Mouse (Mus musculus) heart, postnatal 14 days (tissue): ENCODE measurements around the gene Prss37. TPM values are rescaled to one million over a fixed set of nuclear protein-coding genes. Genes with fewer than 3 reads are reported as not detected.

Source experiments
- DNase-seq, 2 experiments: peaks; one replicate each; pipeline ENCODE4 v3.0.0; 2021 to 2022
- intact Hi-C: fragments of 180-260 bp; cut with DNase I; formaldehyde crosslinking; loops from one replicate; pipeline ENCODE4 v1.15.1; 2025
- long read RNA-seq, 2 experiments: library from polyadenylated mRNA; stranded (forward); transcript quantifications; one replicate each; pipeline ENCODE4 v2.0.0; 2021
- total RNA-seq, 2 experiments: library from RNA; stranded (reverse); gene quantifications; 2 replicates each; pipeline ENCODE4 v1.2.3; 2021

Gene Prss37
- total RNA-seq, result not detected
- long read RNA-seq, experiment 1, result 0 reads
- long read RNA-seq, experiment 2, result 0 reads

DNA sequence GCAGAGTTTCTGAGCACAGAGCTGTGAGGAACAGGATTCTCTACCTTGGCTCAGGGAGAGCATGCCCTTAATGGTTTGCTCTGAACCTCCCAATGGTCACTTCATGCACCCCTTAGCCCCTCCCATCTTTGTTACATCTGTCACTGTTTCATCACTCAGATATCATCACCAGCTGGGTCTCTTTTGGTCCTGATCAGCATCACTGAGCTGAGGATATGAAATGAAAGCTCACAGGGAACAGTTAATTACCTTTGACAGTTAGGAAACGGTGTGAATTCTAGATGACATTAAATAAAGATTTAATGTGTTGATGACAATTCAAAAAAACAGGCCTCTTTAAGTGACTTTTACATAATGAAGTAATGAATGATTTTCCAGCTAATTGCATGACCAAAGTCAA, at the start of gene Prss37:
Gene Prss37, minus strand, starts transcription at position 101 of the 400 bp plus-strand sequence.
- no peak for DNase-seq
- intact Hi-C loops, result no loop called here

DNA sequence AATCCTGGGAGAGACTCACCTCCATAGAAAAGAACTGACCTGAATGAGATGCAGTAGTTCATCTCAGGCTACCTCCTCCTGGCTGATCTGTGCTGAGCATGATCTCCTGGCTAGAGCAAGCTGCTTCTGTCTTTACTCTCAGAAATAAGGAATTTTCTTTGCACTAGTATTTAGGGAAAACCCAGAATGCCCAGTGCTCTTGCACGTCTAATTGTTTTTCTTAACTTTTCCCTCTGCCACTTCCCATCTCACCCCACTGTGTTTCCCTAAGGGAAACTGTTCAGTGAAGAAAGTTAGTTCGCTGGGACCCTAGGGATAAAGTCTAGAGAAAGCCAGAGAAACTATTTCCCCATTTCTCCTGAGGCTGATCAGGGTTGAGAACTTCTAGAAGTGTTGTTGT, 35.6 kb upstream of the Prss37 start, which contains the start of gene Olfr461:
Gene Olfr461, minus strand, starts transcription at position 101 of the 400 bp plus-strand sequence.
- intact Hi-C loops, result no loop called here
- no peak for DNase-seq

DNA sequence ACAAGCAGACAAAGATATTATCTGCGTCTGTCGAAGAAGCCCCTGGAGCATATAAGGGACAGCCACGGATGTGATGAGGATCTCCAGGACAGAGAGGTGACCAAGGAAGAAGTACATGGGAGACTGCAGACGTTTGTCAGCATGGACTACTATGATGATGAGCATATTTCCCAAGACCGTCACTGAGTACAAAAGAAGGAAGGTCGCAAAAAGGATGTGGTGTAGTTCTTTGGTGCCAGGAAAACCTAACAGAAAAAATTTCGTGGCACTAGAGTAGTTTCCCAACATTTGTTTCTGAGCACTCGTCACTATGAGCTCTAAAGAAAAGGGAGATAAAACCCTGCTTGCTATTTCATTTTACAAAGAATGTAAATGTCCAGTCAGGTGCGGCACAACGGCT, 25.4 kb upstream of the Prss37 start:
- intact Hi-C loops, result no loop called here
- no peak for DNase-seq

DNA sequence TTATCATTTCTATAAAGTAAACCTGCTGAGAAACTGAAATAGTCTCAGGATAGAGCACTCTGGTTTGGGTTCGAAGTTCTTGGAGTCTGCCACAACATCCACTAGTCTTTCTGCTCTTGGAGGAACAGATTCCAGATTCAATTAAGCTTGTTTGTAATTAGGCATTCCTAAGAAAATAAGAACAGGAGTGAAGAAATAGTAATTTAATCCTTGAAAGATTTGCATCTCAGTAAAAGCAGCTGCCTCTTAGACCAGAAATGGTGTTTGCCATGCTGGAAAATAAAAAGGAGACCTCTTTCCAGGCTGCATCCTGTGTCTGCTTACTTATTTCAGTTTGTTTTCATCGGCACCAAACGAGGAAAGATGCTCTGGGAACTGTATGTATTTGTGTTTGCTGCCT, 26.1 kb downstream of the Prss37 start, which contains the start of gene Tas2r108:
Gene Tas2r108, plus strand, starts transcription at position 301 of the 400 bp plus-strand sequence.
- intact Hi-C loops, result no loop called here
- DNase-seq, result no peak

DNA sequence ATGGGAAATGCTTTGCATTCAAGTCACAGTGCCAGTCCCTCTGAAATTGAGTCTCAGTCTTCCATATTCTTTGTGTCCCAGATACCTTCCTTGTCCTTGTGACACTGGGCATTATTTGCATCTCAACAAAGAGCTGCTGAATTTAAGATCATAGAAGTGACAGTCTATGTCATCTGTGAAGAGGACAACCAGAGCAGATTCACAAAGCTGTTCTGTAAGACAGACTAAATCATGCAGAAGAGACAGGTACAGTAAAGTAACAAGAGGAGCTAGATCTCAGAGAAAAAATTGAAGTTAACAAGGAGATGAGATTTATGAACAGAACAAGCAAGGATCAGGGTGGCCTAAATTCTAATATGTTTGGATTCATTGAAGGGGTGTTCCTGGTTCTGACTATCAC, 28.4 kb downstream of the Prss37 start, which contains the start of gene Tas2r137:
Gene Tas2r137, plus strand, starts transcription at position 301 of the 400 bp plus-strand sequence.
- intact Hi-C loops, result no loop called here
- no peak for DNase-seq

DNA sequence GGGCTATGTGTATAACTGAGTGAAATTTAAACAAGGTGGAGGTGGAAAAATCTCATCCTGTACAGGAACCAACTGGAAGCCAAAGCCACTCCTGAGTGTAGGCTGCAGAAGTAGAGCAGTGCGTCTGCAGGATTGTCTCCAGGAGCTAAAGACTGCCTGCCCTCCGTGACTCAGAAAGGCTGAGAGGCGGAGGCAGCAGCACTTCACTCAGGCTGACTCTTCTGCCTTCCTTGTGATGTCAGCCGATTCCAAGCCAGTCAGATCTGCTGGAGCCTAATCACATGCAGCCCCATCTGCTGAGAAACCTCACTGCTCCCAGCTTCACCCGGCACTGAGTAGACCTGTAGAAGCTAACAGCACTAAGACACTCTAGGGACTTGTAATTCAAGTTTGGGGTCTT, 37.0 kb downstream of the Prss37 start:
- DNase-seq, result no peak
- intact Hi-C loops, result loop anchor here (5.0 kb wide), 1 partner anchor 205 kb away; no protein-coding TSS in a partner anchor

DNA sequence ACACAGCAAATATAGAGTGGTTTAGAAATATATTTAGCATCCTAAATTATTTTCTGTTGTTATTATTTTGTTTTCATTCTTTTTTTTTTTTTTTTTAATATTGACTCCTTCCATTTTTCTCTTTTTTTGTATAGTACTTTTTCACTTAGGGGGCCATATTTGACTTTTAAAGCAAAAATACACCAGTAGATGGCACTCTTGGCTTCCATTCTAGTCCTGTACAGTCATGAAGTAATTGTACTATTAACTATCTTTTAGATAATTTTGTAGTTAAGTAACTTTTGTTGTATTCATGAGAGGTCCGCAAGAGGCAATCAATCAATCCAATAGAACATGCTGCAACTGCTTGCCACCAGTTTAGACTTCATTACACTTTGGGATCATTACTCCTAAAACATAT, 39.6 kb downstream of the Prss37 start:
- no peak for DNase-seq
- intact Hi-C loops, result loop anchor here (5.0 kb wide), 1 partner anchor 208 kb away; no protein-coding TSS in a partner anchor

DNA sequence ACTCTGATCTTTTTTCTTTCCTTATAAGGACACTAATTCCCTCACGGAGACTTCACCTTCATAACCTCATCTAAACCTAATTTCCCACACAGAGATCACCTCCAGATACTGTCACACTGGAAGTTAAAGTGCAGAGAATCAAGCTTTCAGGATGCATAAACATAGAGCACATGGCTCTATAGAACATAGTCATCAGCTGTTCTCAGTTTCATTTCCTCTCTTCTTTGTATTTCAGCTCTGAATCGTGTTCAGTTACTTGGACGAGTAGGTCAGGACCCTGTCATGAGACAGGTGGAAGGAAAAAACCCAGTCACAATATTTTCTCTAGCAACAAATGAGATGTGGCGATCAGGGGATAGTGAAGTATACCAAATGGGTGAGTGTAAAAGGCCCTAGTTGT, 43.2 kb downstream of the Prss37 start:
- intact Hi-C loops, result loop anchor here (2.0 kb wide), 1 partner anchor 145 kb away; no protein-coding TSS in a partner anchor
- no peak for DNase-seq

DNA sequence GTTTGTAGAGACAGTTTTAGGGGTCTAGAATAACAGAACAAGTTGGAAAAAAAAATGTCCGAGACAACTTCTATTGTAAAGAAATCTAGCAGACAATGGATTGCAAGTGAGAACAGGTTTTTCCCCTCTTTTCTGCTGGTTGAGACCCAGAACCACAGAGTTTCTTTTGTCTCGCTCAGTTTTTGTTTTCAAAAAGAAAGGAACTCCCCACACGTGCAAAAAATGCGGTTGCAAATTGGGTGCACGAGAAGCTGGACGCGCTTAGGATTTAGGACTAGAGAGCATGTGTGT, 47.6 kb downstream of the Prss37 start:
- DNase-seq, result no peak
- intact Hi-C loops, result loop anchor here (5.0 kb wide), 1 partner anchor 34 kb away; the partner anchor contains the start of genes E330009J07Rik and Wee2

DNA sequence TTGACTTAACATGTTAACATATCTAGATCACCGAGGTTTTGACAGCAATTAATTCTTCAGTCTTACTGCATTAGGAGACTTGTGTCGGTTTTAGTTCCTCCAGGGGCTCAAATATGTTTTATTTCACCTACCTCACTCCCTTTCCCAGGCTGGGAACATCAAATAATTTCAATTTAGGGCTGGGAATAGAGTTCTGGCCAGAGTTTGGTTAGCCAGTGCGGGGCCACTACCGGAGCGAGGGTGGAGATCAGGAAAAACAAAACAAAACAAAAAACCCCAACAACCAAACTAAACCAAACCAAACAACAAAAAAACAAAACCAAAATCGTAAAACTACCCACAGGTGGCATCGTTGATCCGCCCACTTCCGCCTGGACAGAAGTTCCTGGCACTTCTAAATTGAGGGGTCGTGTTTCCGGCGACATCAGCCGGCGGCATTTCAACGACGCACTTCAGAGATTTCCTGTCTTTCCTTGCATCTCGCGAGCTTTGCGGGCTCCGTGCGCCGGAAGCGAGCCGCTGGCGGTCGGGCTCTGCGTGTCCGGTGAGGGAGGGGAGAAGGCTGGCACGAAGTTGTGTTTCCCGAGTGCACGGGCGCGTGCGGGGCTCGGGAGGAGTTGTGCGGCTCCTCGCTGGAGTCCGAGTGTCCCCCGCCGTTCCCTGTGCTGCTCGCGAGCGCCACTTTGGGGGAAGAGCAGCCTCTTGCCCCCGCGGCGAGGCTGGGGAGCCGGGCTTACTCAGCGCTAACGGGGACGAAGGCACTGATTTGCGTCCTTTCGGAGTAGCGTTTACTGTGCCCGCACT, 48.2 kb downstream of the Prss37 start, which contains the start of gene Ssbp1:
Gene Ssbp1, plus strand, starts transcription at position 437 of the 804 bp plus-strand sequence.
- peak; percentile 90 to 93 for DNase-seq
- intact Hi-C loops, result loop anchor here (5.0 kb wide), 1 partner anchor 34 kb away; the partner anchor contains the start of genes E330009J07Rik and Wee2

DNA sequence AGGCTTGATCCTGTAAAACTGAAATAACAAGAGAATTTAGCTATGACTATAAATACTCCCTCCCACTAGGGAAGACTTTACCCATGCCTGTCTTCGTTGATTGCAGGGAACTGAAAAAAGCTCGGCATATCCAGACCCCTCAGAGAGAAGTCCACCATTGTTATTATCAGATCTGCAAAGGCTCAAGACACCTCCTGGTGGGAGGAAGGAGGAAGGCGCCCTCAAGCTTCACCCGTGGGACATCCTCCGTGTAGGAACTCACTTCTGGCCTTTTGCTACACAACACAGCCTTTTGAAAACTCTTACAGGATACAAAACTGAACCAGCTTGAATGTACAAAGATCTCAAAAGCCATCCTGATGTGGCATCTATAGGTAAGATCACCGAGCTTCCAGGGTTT, 53.6 kb downstream of the Prss37 start:
- DNase-seq, result no peak
- intact Hi-C loops, result no loop called here

Other genes starting within 250 kb of the Prss37 start
- gene Agk, start 194.3 kb downstream of the Prss37 start, total RNA-seq, result 10 to 100 TPM; 18.4 TPM
- 1 to 10 TPM; 3.3 to 3.4 TPM for gene E330009J07Rik, start 83.4 kb downstream of the Prss37 start, total RNA-seq
- gene Wee2, start 80.4 kb downstream of the Prss37 start, total RNA-seq, result not detected
- 10 to 100 TPM; 31.8 to 36.3 TPM for gene Ssbp1, start 48.2 kb downstream of the Prss37 start, total RNA-seq
- gene Tas2r137, start 28.3 kb downstream of the Prss37 start, total RNA-seq, result not detected
- not detected for gene Tas2r108, start 26.0 kb downstream of the Prss37 start, total RNA-seq
- gene Olfr461, start 35.5 kb upstream of the Prss37 start, total RNA-seq, result not detected
- gene Olfr460, start 50.0 kb upstream of the Prss37 start, total RNA-seq, result not detected
- gene Clec5a, start 66.3 kb upstream of the Prss37 start, total RNA-seq, result 1 to 10 TPM in 1 of 2 experiments, under 1 TPM in 1; 0.91 to 1.1 TPM
- gene Tas2r138, start 93.8 kb upstream of the Prss37 start, total RNA-seq, result not detected
- gene Mgam, start 109.3 kb upstream of the Prss37 start, total RNA-seq, result under 1 TPM; 0.38 to 0.68 TPM